Mouse (Mus musculus) testis, adult 2 months (tissue): ENCODE measurements around the gene Milr1.

Experiments
- CTCF ChIP-seq: fragments of 200-500 bp; IDR thresholded peaks from 2 replicates; pipeline ENCODE4 v1.5.1; 2012; ENCODE audit warnings: low read depth, mild to moderate bottlenecking, inconsistent platforms, low read length, moderate library complexity; ENCODE audit not compliant: control insufficient read depth, insufficient read depth, insufficient replicate concordance
- POLR2A ChIP-seq: fragments of 200-500 bp; IDR thresholded peaks from 2 replicates; pipeline ENCODE4 v1.6.1; 2012; ENCODE audit warnings: low read depth, mild to moderate bottlenecking, inconsistent platforms, low read length, moderate library complexity; ENCODE audit not compliant: control insufficient read depth

DNA sequence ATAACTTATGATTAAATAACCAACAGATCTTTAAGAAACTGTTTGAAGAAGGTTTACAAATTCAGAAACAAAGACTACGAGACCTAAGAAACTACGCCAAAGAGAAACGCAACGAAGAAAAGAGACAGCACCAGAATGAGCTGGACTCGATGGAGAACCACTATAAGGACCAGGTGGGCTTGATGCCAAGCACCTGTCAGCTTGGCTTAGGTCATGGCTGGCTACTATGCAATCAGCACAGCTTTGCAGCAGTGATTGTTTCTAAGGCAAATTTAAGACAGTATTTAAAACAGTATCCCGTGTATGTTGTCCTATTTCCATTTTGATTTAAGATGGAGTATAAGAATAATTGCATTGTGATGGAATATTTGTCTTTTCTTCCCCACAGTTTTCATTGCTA, 66.8 kb downstream of the Milr1 start:
- no peak for TF ChIP-seq POLR2A
- no peak for TF ChIP-seq CTCF
